Mouse (Mus musculus) T-helper 2 cell (primary cell): ENCODE measurements around the gene Rad54l2.

ENCODE experiments used
- in situ Hi-C: fragments of 300-600 bp; cut with MboI, MseI; formaldehyde crosslinking; loops from one replicate; pipeline ENCODE4 v1.15.1; 2025; ENCODE audit warnings: high pct_unique_total_duplicates

Rad54l2 gene

GRCm38 (mm10) chr9:106754311-106754710 lies 34.7 kb downstream of the Rad54l2 start:
- in situ Hi-C loops = no loop called here

GRCm38 (mm10) chr9:106752135-106752534 lies 36.9 kb downstream of the Rad54l2 start:
- in situ Hi-C loops = no loop called here

GRCm38 (mm10) chr9:106739962-106740361 lies 49.0 kb downstream of the Rad54l2 start:
- in situ Hi-C loops = no loop called here

GRCm38 (mm10) chr9:106739056-106739455 lies 49.9 kb downstream of the Rad54l2 start:
- in situ Hi-C loops = no loop called here

GRCm38 (mm10) chr9:106738199-106738985 lies 50.6 kb downstream of the Rad54l2 start:
- in situ Hi-C loops = no loop called here

GRCm38 (mm10) chr9:106733690-106734089 lies 55.3 kb downstream of the Rad54l2 start:
- in situ Hi-C loops = no loop called here

- in situ Hi-C loops = no loop called here
These were observed 59.6 kb downstream of the Rad54l2 start for GRCm38 (mm10) chr9:106729416-106729815.

GRCm38 (mm10) chr9:106726891-106727290 lies 62.1 kb downstream of the Rad54l2 start:
- in situ Hi-C loops = no loop called here

GRCm38 (mm10) chr9:106725435-106725834 lies 63.6 kb downstream of the Rad54l2 start:
- in situ Hi-C loops = no loop called here

- in situ Hi-C loops = no loop called here
These were observed 64.1 kb downstream of the Rad54l2 start for GRCm38 (mm10) chr9:106724864-106725263.

GRCm38 (mm10) chr9:106716729-106717128 lies 72.3 kb downstream of the Rad54l2 start:
- in situ Hi-C loops = no loop called here

- in situ Hi-C loops = no loop called here
These were observed 72.8 kb downstream of the Rad54l2 start for GRCm38 (mm10) chr9:106716232-106716631.

- in situ Hi-C loops = no loop called here
These were observed 76.5 kb downstream of the Rad54l2 start for GRCm38 (mm10) chr9:106712470-106712869.

- in situ Hi-C loops = no loop called here
These were observed 96.0 kb downstream of the Rad54l2 start for GRCm38 (mm10) chr9:106692973-106693481.

- in situ Hi-C loops = loop anchor here (10.0 kb wide), 2 partner anchors 206 to 1634 kb away; partner anchors contain the start of genes Manf and Mrpl3
These were observed 100.2 kb downstream of the Rad54l2 start for GRCm38 (mm10) chr9:106688834-106689233.

- in situ Hi-C loops = loop anchor here (10.0 kb wide), 2 partner anchors 208 to 1632 kb away; partner anchors contain the start of genes Manf and Mrpl3
These were observed 101.9 kb downstream of the Rad54l2 start for GRCm38 (mm10) chr9:106686983-106687650.

GRCm38 (mm10) chr9:106685249-106686101 lies 103.5 kb downstream of the Rad54l2 start, which contains the start of gene Tex264:
Gene Tex264 (minus strand): TSS chr9:106685927.
- in situ Hi-C loops = loop anchor here (10.0 kb wide), 2 partner anchors 209 to 1631 kb away; partner anchors contain the start of genes Manf and Mrpl3

GRCm38 (mm10) chr9:106684918-106685248 lies 104.1 kb downstream of the Rad54l2 start:
- in situ Hi-C loops = loop anchor here (10.0 kb wide), 2 partner anchors 210 to 1630 kb away; partner anchors contain the start of genes Manf and Mrpl3

- in situ Hi-C loops = loop anchor here (10.0 kb wide), 2 partner anchors 211 to 1629 kb away; partner anchors contain the start of genes Manf and Mrpl3
These were observed 104.7 kb downstream of the Rad54l2 start for GRCm38 (mm10) chr9:106684093-106684872.

GRCm38 (mm10) chr9:106681026-106681425 lies 108.0 kb downstream of the Rad54l2 start:
- in situ Hi-C loops = loop anchor here (10.0 kb wide), 2 partner anchors 214 to 1626 kb away; partner anchors contain the start of genes Manf and Mrpl3
